Mouse (Mus musculus): ENCODE results near the gene Inhbe.

GRCm38 (mm10) chr10:127379654-127380053 lies 25.4 kb upstream of the Inhbe start:
- TF ChIP-seq FLI1 (IDR thresholded peaks at IDR 0.05; ENCODE audit: low read length) = no peak
- TF ChIP-seq GATA1 (IDR thresholded peaks at IDR 0.05; ENCODE audit: borderline replicate concordance, low read length) = no peak

All from megakaryocyte, embryonic 14.5 days (primary cell).